Mouse (Mus musculus): ENCODE results near the gene S100a4.

S100a4 gene

GRCm38 (mm10) chr3:90600458-90601195 lies 2.9 kb upstream of the S100a4 start:
- no peak for DNase-seq

- DNase-seq = no peak
Measured at GRCm38 (mm10) chr3:90601486-90602110, 2.0 kb upstream of the S100a4 start, which contains the start of gene Gm42674. Gene Gm42674 (plus strand): TSS chr3:90601904.

GRCm38 (mm10) chr3:90604416-90604815 lies 845 bp downstream of the S100a4 start:
- DNase-seq = peak; percentile 90 to 91

- DNase-seq = no peak
Measured at GRCm38 (mm10) chr3:90605049-90605448, 1.5 kb downstream of the S100a4 start.

- no peak for DNase-seq
Measured at GRCm38 (mm10) chr3:90605736-90606135, 2.2 kb downstream of the S100a4 start.

GRCm38 (mm10) chr3:90606185-90606584 lies 2.6 kb downstream of the S100a4 start:
- DNase-seq = no peak

GRCm38 (mm10) chr3:90607361-90607760 lies 3.8 kb downstream of the S100a4 start:
- no peak for DNase-seq

GRCm38 (mm10) chr3:90608223-90608622 lies 4.7 kb downstream of the S100a4 start, which contains the start of gene S100a5:
Gene S100a5 (plus strand): TSS chr3:90608523.
- DNase-seq = no peak

- DNase-seq = no peak
Measured at GRCm38 (mm10) chr3:90609102-90609501, 5.5 kb downstream of the S100a4 start.

GRCm38 (mm10) chr3:90611494-90611893 lies 7.9 kb downstream of the S100a4 start:
- DNase-seq = no peak

- no peak for DNase-seq
Measured at GRCm38 (mm10) chr3:90612061-90612460, 8.5 kb downstream of the S100a4 start.

GRCm38 (mm10) chr3:90612728-90613291 lies 9.2 kb downstream of the S100a4 start, which contains the start of gene S100a6:
Gene S100a6 (plus strand): TSS chr3:90612882.
- DNase-seq = peak; percentile 80 to 83

- no peak for DNase-seq
Measured at GRCm38 (mm10) chr3:90613461-90614147, 10.0 kb downstream of the S100a4 start.

GRCm38 (mm10) chr3:90614148-90614530 lies 10.6 kb downstream of the S100a4 start:
- DNase-seq = no peak

GRCm38 (mm10) chr3:90614611-90615251 lies 11.2 kb downstream of the S100a4 start:
- DNase-seq = peak in 1 of 2 experiments; percentile 71

- peak; percentile 85 to 90 for DNase-seq
Measured at GRCm38 (mm10) chr3:90615415-90615814, 11.8 kb downstream of the S100a4 start.

GRCm38 (mm10) chr3:90615911-90616310 lies 12.3 kb downstream of the S100a4 start:
- no peak for DNase-seq

GRCm38 (mm10) chr3:90617586-90617985 lies 14.0 kb downstream of the S100a4 start:
- DNase-seq = no peak

- no peak for DNase-seq
Measured at GRCm38 (mm10) chr3:90621552-90621951, 18.0 kb downstream of the S100a4 start.

- peak; percentile 72 to 82 for DNase-seq
Measured at GRCm38 (mm10) chr3:90623435-90624071, 20.0 kb downstream of the S100a4 start.

GRCm38 (mm10) chr3:90625496-90625895 lies 21.9 kb downstream of the S100a4 start:
- DNase-seq = no peak

Measured in lung, adult 18-20 months (tissue).